ENCODE assay signal across 16 mouse cellular contexts in the genomic region with DNA sequence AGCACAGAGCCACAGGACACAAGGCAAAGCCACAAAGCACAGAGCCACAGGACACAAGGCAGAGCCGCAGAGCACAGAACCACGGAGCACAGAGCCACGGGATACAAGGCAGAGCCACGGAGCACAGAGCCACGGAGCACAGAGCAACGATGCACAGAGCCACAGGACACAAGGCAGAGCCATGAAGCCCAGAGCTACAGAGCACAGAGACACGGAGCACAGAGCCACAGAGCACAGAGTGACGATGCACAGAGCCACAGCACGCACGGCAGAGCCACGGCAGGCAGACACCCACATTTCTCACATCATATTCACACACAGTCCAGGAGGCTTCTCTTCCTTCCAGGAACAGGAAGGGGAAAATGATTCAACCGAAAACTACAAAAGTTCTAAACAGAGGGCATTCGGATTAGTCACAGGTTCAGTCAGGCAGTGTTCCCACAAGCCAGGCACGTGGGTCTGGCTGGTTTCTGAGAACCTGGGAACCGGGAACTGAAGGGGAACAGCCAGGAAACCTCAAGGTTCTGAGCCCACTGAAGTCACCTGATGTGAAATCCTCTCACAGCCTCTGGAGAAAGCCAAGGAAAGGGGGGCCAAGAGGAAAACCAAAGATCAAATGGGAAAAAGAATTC. TPM values are rescaled to one million over a fixed set of nuclear protein-coding genes. Genes with fewer than 3 reads are reported as not detected.
A peak's percentile ranks its signal among the peaks of the same experiment; 100 is the strongest.
DNase-seq lines count a peak whose midpoint lies in the region; ATAC-seq and TF ChIP-seq lines count a peak whose summit lies in the region.
"Had no signal": no experiment of that assay in that cellular context is flagged by ENCODE, and none has a peak within 500 bp of the region (broad histone marks: within the 10 kb centered on the region; RNA-seq: fewer than 3 reads in every experiment).

No protein-coding gene starts in this region.

- no peak overlapping the region for H3K4me2 ChIP-seq in liver, embryonic 13.5 days
- H3K4me2 ChIP-seq in liver, embryonic 12.5 days, result no peak overlapping the region
- H3K4me2 ChIP-seq: hindbrain, embryonic 13.5 days; lung, embryonic 14.5 days; neural tube, embryonic 15.5 days had no signal

- H3K27me3 ChIP-seq in liver, embryonic 13.5 days, result no peaks in the 10 kb centered on the region
- no peaks in the 10 kb centered on the region for H3K27me3 ChIP-seq in liver, embryonic 12.5 days (replicated peaks)
- no peaks in the 10 kb centered on the region for H3K27me3 ChIP-seq in embryonic facial prominence, embryonic 10.5 days (replicated peaks; ENCODE audit: low read depth, poor library complexity, severe bottlenecking)
- H3K27me3 ChIP-seq in midbrain, embryonic 10.5 days (ENCODE audit: low read depth, poor library complexity, severe bottlenecking), result no peaks in the 10 kb centered on the region
- H3K27me3 ChIP-seq: hindbrain, embryonic 13.5 days; neural tube, embryonic 15.5 days had no signal

- H3K9ac ChIP-seq in liver, embryonic 13.5 days, result no peak overlapping the region
- H3K9ac ChIP-seq in liver, embryonic 12.5 days, result no peak overlapping the region
- H3K9ac ChIP-seq in ES-E14 (ENCODE audit: insufficient read depth, low read depth, low read length, poor library complexity, severe bottlenecking), result no peak overlapping the region
- H3K9ac ChIP-seq: hindbrain, embryonic 13.5 days; lung, embryonic 14.5 days; neural tube, embryonic 15.5 days had no signal

- WGBS in liver, embryonic 13.5 days (ENCODE audit: insufficient replicate concordance), result 65% methylated on average over 15 of the region's 15 CpGs
- WGBS in liver, embryonic 12.5 days (ENCODE audit: insufficient replicate concordance), result 80% methylated on average over 15 of the region's 15 CpGs
- 90% methylated on average over 15 of the region's 15 CpGs for WGBS in embryonic facial prominence, embryonic 10.5 days
- WGBS in midbrain, embryonic 10.5 days, result 92% methylated on average over 15 of the region's 15 CpGs

- H3K4me1 ChIP-seq in liver, embryonic 13.5 days (replicated peaks), result peaks cover 20% of the 10 kb centered on the region
- peaks cover 13% of the 10 kb centered on the region for H3K4me1 ChIP-seq in liver, embryonic 12.5 days
- peaks cover 14 to 17% of the 10 kb centered on the region in 2 experiments for H3K4me1 ChIP-seq in ES-E14 (ENCODE audit: control insufficient read depth in 2 of 2, insufficient read depth in 2 of 2, low read length in 2 of 2, poor library complexity in 1 of 2)
- peaks cover 43% of the 10 kb centered on the region for H3K4me1 ChIP-seq in embryonic facial prominence, embryonic 10.5 days
- peaks cover 18% of the 10 kb centered on the region for H3K4me1 ChIP-seq in midbrain, embryonic 10.5 days

- in situ Hi-C loops in ES-E14 (cut with MboI; ENCODE audit: low sequenced_read_pairs in 2 of 2, unreplicated experiment in 2 of 2), result no loop called here

- H3K4me3 ChIP-seq in liver, embryonic 13.5 days (replicated peaks), result no peak overlapping the region
- H3K4me3 ChIP-seq in liver, embryonic 12.5 days, result no peak overlapping the region
- H3K4me3 ChIP-seq in ES-E14 (ENCODE audit: insufficient read depth in 1 of 2, low read depth in 1 of 2, low read length in 2 of 2, poor library complexity in 1 of 2, severe bottlenecking in 1 of 2), result peak overlapping the region; percentile 30 to 57
- H3K4me3 ChIP-seq in embryonic facial prominence, embryonic 10.5 days, result no peak overlapping the region
- no peak overlapping the region for H3K4me3 ChIP-seq in midbrain, embryonic 10.5 days
- H3K4me3 ChIP-seq: hindbrain, embryonic 13.5 days; neural tube, embryonic 15.5 days had no signal

- H3K9me3 ChIP-seq in liver, embryonic 13.5 days (replicated peaks), result no peaks in the 10 kb centered on the region
- H3K9me3 ChIP-seq in liver, embryonic 12.5 days (replicated peaks), result no peaks in the 10 kb centered on the region
- H3K9me3 ChIP-seq in ES-E14 (ENCODE audit: control insufficient read depth, insufficient read depth, low read depth, low read length), result no peaks in the 10 kb centered on the region
- H3K9me3 ChIP-seq in embryonic facial prominence, embryonic 10.5 days, result 0 out of 2 replicates have a peak, but pooled peaks cover 3% of the 10 kb centered on the region
- no peaks in the 10 kb centered on the region for H3K9me3 ChIP-seq in midbrain, embryonic 10.5 days (replicated peaks)
- H3K9me3 ChIP-seq: hindbrain, embryonic 13.5 days; neural tube, embryonic 15.5 days had no signal

- no peak overlapping the region for H3K27ac ChIP-seq in liver, embryonic 13.5 days
- no peak overlapping the region for H3K27ac ChIP-seq in liver, embryonic 12.5 days
- no peak overlapping the region for H3K27ac ChIP-seq in ES-E14 (ENCODE audit: insufficient read depth, low read depth, low read length, poor library complexity, severe bottlenecking)
- peak overlapping the region; percentile 7; the same call in 1 of the 2 replicates for H3K27ac ChIP-seq in embryonic facial prominence, embryonic 10.5 days (replicated peaks)
- H3K27ac ChIP-seq in midbrain, embryonic 10.5 days (replicated peaks), result no peak overlapping the region
- H3K27ac ChIP-seq: hindbrain, embryonic 13.5 days; kidney, postnatal 0 days; neural tube, embryonic 15.5 days had no signal

- no peaks in the 10 kb centered on the region for H3K36me3 ChIP-seq in liver, embryonic 13.5 days
- H3K36me3 ChIP-seq in liver, embryonic 12.5 days, result no peaks in the 10 kb centered on the region
- H3K36me3 ChIP-seq in ES-E14 (ENCODE audit: control insufficient read depth, insufficient read depth, low read length, poor library complexity, severe bottlenecking), result no peaks in the 10 kb centered on the region; the same call in 1 of the 2 replicates
- peaks cover 12% of the 10 kb centered on the region for H3K36me3 ChIP-seq in embryonic facial prominence, embryonic 10.5 days (replicated peaks)
- 0 out of 2 replicates have a peak, but pooled peaks cover 6% of the 10 kb centered on the region for H3K36me3 ChIP-seq in midbrain, embryonic 10.5 days
- H3K36me3 ChIP-seq: hindbrain, embryonic 13.5 days; neural tube, embryonic 15.5 days had no signal

- 0 out of 2 replicates have a peak, but pooled peaks have one; percentile 24 for ATAC-seq in liver, embryonic 13.5 days (ENCODE audit: low read depth)
- no peak for ATAC-seq in liver, embryonic 12.5 days

- peak; percentile 58 for DNase-seq in adrenal gland, adult 8-10 months
- DNase-seq in adrenal gland, postnatal 10 days, result no peak
- DNase-seq in liver, embryonic 13.5 days, result no peak
- DNase-seq in ES-E14 (ENCODE audit: low read depth, low spot score), result no peak
- DNase-seq in embryonic facial prominence, embryonic 10.5 days (ENCODE audit: low spot score), result no peak
- DNase-seq in midbrain, embryonic 10.5 days (ENCODE audit: low spot score), result no peak
- no peak for DNase-seq in spleen, postnatal 14 days (ENCODE audit: low spot score in 2 of 2)
- DNase-seq: B cell, adult 2 months; cerebellum, adult 8-10 months; embryo, embryonic 11 days; left cerebral cortex, postnatal 4 days; lung, embryonic 14.5 days had no signal

TF ChIP-seq in ES-E14, 5 proteins besides CTCF, POLR2A, EP300 and RAD21:
- TF ChIP-seq HCFC1 (IDR thresholded peaks at IDR 0.05; ENCODE audit: borderline replicate concordance, insufficient read depth, low read length) (peak; percentile 66), MAFK (IDR thresholded peaks at IDR 0.05; ENCODE audit: insufficient read depth, low read depth, low read length) (no peak)

RNA-seq across cellular contexts. Expression of a gene that starts 15.2 kb away (rescaled TPM):
- 100 to 1,000 TPM in 1 of 4 experiments, 10 to 100 TPM in 3; 49.3 to 101 (median 71.5) TPM for total RNA-seq in adrenal gland, adult 8-10 months (2022)
- 10 to 100 TPM; 32.3 to 32.4 TPM for total RNA-seq in adrenal gland, postnatal 10 days (2021)
- polyA plus RNA-seq in liver, embryonic 13.5 days (2015; fragmentation: Nextera tagmentation; extraction: Ambion mirVana), result 7.0 and 9.1 TPM in 2 replicates
- polyA plus RNA-seq in liver, embryonic 12.5 days (2016; fragmentation: Nextera tagmentation; extraction: Ambion mirVana), result 8.5 and 8.6 TPM in 2 replicates
- 18.5 and 21.0 TPM in 2 replicates for total RNA-seq in ES-E14 (2012; rRNA removed)
- 13.9 and 14.0 TPM in 2 replicates for polyA plus RNA-seq in embryonic facial prominence, embryonic 10.5 days (2016; fragmentation: Nextera tagmentation; extraction: Ambion mirVana)
- 11.8 and 12.5 TPM in 2 replicates for polyA plus RNA-seq in midbrain, embryonic 10.5 days (2016; fragmentation: Nextera tagmentation; extraction: Ambion mirVana)

Comparison
In these comparisons a context has a peak if more than half of its experiments do, and no peak if none do; other contexts are left out.
1. H3K4me3 ChIP-seq: peak in ES-E14 (2 of 2); none in liver, embryonic 13.5 days (single experiment), liver, embryonic 12.5 days (single experiment), embryonic facial prominence, embryonic 10.5 days (single experiment) and midbrain, embryonic 10.5 days (single experiment).